Mouse (Mus musculus): Measurements from ENCODE around the gene Uvrag. TPM values are rescaled to one million over a fixed set of nuclear protein-coding genes. Genes with fewer than 3 reads are reported as not detected.

Uvrag gene
- polyA plus RNA-seq, 1 experiment from 2014 or later, result 10.1 TPM

DNA sequence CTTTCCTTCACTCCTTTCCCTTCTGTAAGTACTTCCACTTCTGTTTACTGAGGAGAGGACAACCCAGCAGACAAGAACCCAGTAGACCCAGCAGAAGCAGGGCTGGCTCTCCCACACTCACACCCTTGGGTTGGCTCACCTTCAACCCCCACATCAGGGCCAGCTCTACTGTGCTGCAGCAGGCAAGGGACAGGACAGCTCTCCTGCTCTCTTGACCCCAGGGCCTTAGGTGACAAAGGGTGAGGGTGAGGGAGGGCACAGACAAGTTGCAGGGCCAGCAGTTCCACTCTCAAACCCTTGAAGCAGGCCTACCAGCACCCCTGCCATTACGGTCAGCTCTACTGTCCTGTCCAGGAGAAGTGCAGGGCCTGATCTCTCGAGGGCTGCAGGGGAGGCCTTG, 155.0 kb downstream of the Uvrag start:
- Histone ChIP-seq H3K9ac (ENCODE audit: low read length) (no peak overlapping the region), H3K4me2 (no peak overlapping the region), H3K4me3 (ENCODE audit: low read depth, low read length) (no peak overlapping the region), H3K9me3 (ENCODE audit: control insufficient read depth, low read length) (no peaks in the 10 kb centered on the region), H3K36me3 (ENCODE audit: control insufficient read depth, insufficient read depth, low read length) (no peaks in the 10 kb centered on the region), H3K4me1 (ENCODE audit: control insufficient read depth, insufficient read depth, low read length) (no peaks in the 10 kb centered on the region), H3K27ac (ENCODE audit: low read depth, low read length) (no peak overlapping the region), H3K27me3 (ENCODE audit: control insufficient read depth, insufficient read depth, low read length) (no peaks in the 10 kb centered on the region)
- DNase-seq (ENCODE audit: low spot score, missing footprints) (no peak), ATAC-seq (ENCODE audit: low FRiP score) (no peak)
- WGBS, result 72% methylated on average over 2 of the region's 2 CpGs

DNA sequence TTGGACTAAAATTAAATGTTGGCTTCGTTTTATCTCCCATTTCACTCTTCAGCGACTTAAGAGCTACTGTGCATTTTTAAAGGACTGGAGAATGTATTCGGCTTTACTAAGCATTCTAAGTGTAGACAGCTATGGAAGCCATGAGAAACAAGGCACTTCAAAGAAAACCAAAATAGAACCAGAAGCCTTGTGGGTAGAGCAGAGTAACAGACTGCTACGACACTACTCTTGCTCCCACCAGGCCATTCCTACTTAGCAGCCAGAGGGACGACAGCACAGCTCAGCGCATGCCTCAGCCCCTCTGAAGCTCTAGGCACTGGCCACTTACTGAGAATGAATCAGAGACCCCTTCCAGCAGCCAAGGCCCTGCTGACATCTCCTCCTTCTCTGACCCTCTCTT, 155.5 kb downstream of the Uvrag start:
- no peak overlapping the region for H3K27ac ChIP-seq (ENCODE audit: low read depth, low read length)
- ATAC-seq (ENCODE audit: low FRiP score), result no peak
- no peak overlapping the region for H3K4me2 ChIP-seq

DNA sequence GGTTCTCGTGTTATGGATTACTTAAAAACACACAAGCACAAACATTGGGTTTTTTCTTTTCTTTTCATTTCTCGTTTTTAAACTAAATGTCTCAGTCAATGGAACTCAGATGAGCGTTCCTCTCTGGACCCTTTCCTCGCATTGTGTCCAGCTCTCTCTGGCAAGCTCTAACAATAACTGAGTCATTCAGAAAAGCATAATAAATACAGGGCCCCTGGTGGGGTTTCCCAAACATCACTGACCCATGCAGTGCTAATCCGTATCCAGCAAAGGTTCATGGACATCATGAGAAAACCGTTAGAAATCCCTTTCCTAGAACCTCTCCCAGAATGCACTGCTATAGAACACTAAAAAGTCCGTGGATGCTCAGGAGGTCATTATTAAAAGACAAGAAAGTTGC, 156.6 kb downstream of the Uvrag start:
- ATAC-seq (ENCODE audit: low FRiP score), result no peak
- WGBS, result 44% methylated on average over 7 of the region's 7 CpGs
- no peak overlapping the region for H3K4me2 ChIP-seq

More for the DNA sequence above, 155.5 kb downstream of the Uvrag start:
- 81% methylated on average over 6 of the region's 6 CpGs for WGBS
- Histone ChIP-seq H3K9ac (ENCODE audit: low read length) (no peak overlapping the region), H3K4me1 (ENCODE audit: control insufficient read depth, insufficient read depth, low read length) (no peaks in the 10 kb centered on the region), H3K9me3 (ENCODE audit: control insufficient read depth, low read length) (no peaks in the 10 kb centered on the region), H3K27me3 (ENCODE audit: control insufficient read depth, insufficient read depth, low read length) (no peaks in the 10 kb centered on the region), H3K36me3 (ENCODE audit: control insufficient read depth, insufficient read depth, low read length) (no peaks in the 10 kb centered on the region), H3K4me3 (ENCODE audit: low read depth, low read length) (no peak overlapping the region)
- no peak for DNase-seq (ENCODE audit: low spot score, missing footprints)

DNA sequence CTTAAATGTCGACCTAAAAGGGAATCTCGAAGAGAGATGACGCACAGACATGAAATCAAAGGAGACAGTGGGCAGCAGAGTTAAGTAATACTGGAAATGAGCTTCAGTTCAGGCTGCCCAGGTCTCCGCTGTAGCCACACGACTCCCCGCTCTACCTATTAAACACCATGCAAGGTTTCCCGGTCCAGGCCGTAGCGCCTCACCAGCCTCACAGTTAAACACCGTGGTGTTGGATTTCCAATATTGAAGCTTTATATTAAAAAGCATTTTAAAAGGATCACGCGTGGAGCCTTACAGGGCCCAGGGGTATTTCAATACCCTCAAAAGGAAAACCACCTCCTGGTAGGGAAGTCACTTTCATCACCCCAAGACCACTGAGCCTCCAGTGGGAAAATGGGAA, 157.9 kb downstream of the Uvrag start:
- no peak for DNase-seq (ENCODE audit: low spot score, missing footprints)
- Histone ChIP-seq H3K4me3 (ENCODE audit: low read depth, low read length) (no peak overlapping the region), H3K9me3 (ENCODE audit: control insufficient read depth, low read length) (no peaks in the 10 kb centered on the region), H3K27ac (ENCODE audit: low read depth, low read length) (no peak overlapping the region), H3K4me1 (ENCODE audit: control insufficient read depth, insufficient read depth, low read length) (no peaks in the 10 kb centered on the region), H3K9ac (ENCODE audit: low read length) (no peak overlapping the region), H3K4me2 (no peak overlapping the region), H3K36me3 (ENCODE audit: control insufficient read depth, insufficient read depth, low read length) (no peaks in the 10 kb centered on the region), H3K27me3 (ENCODE audit: control insufficient read depth, insufficient read depth, low read length) (no peaks in the 10 kb centered on the region)
- ATAC-seq (ENCODE audit: low FRiP score), result no peak
- WGBS, result 67% methylated on average over 12 of the region's 12 CpGs

More for the DNA sequence above, 156.6 kb downstream of the Uvrag start:
- Histone ChIP-seq H3K9me3 (ENCODE audit: control insufficient read depth, low read length) (no peaks in the 10 kb centered on the region), H3K4me1 (ENCODE audit: control insufficient read depth, insufficient read depth, low read length) (no peaks in the 10 kb centered on the region), H3K27me3 (ENCODE audit: control insufficient read depth, insufficient read depth, low read length) (no peaks in the 10 kb centered on the region), H3K36me3 (ENCODE audit: control insufficient read depth, insufficient read depth, low read length) (no peaks in the 10 kb centered on the region), H3K4me3 (ENCODE audit: low read depth, low read length) (no peak overlapping the region), H3K9ac (ENCODE audit: low read length) (no peak overlapping the region), H3K27ac (ENCODE audit: low read depth, low read length) (no peak overlapping the region)
- DNase-seq (ENCODE audit: low spot score, missing footprints), result no peak

DNA sequence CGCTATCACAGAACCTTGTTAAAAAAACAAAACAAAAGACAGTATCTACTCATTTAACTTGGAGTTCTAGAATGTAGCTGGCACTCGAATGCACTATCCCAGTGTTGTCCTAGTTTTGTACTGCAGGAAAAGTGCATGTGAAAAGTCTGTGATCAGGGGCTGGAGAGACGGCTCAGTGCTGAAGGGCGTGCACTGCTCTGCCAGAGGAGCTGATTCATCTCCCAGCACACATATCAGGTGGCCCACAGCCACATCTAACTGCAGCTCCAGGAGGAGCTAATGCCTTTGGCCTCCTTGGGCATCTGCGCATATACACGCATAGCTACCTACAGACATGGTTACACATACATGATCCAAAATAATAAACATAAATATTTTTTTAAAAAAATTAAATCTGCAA, 159.5 kb downstream of the Uvrag start:
- no peaks in the 10 kb centered on the region for H3K9me3 ChIP-seq (ENCODE audit: control insufficient read depth, low read length)
- DNase-seq (ENCODE audit: low spot score, missing footprints) (no peak), ATAC-seq (ENCODE audit: low FRiP score) (no peak)
- no peak overlapping the region for H3K27ac ChIP-seq (ENCODE audit: low read depth, low read length)
- H3K27me3 ChIP-seq (ENCODE audit: control insufficient read depth, insufficient read depth, low read length), result no peaks in the 10 kb centered on the region
- H3K4me3 ChIP-seq (ENCODE audit: low read depth, low read length), result no peak overlapping the region
- no peaks in the 10 kb centered on the region for H3K4me1 ChIP-seq (ENCODE audit: control insufficient read depth, insufficient read depth, low read length)
- 90% methylated on average over 6 of the region's 6 CpGs for WGBS
- H3K4me2 ChIP-seq, result no peak overlapping the region
- no peaks in the 10 kb centered on the region for H3K36me3 ChIP-seq (ENCODE audit: control insufficient read depth, insufficient read depth, low read length)
- H3K9ac ChIP-seq (ENCODE audit: low read length), result no peak overlapping the region

DNA sequence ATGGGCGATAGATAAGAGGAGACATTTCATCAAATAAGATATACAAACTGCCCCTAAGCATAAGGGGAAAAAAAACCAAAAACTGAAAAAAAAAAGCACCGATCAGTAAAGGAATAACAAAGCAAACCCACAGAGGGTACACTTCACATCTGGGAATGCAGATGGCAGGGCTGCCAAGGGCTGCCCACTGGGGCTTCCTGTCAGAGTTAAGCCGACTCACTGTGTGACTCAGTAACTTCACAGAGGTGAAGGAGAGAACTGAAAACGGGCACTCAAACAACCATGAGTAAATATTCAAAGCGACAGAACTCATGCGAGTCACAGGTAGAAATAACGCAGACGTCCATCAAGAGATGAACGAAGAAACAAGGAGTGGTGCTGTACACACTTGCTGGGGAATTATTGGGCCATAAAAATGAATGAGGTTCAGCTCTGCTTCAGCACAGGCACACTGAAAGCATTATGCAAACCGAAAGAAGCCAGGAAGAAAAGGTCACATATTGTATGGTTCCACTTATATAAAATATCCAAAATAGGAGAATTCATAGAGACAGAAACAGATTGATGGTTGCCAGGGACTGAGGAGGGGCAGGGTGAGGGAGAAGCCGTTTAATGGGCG, 164.0 kb downstream of the Uvrag start:
- Histone ChIP-seq H3K36me3 (ENCODE audit: control insufficient read depth, insufficient read depth, low read length) (no peaks in the 10 kb centered on the region), H3K4me1 (ENCODE audit: control insufficient read depth, insufficient read depth, low read length) (peaks cover 6% of the 10 kb centered on the region), H3K4me2 (no peak overlapping the region), H3K27me3 (ENCODE audit: control insufficient read depth, insufficient read depth, low read length) (no peaks in the 10 kb centered on the region), H3K9ac (ENCODE audit: low read length) (no peak overlapping the region), H3K4me3 (ENCODE audit: low read depth, low read length) (no peak overlapping the region), H3K9me3 (ENCODE audit: control insufficient read depth, low read length) (no peaks in the 10 kb centered on the region), H3K27ac (ENCODE audit: low read depth, low read length) (no peak overlapping the region)
- ATAC-seq (ENCODE audit: low FRiP score) (no peak), DNase-seq (ENCODE audit: low spot score, missing footprints) (no peak)
- 90% methylated on average over 12 of the region's 12 CpGs for WGBS

DNA sequence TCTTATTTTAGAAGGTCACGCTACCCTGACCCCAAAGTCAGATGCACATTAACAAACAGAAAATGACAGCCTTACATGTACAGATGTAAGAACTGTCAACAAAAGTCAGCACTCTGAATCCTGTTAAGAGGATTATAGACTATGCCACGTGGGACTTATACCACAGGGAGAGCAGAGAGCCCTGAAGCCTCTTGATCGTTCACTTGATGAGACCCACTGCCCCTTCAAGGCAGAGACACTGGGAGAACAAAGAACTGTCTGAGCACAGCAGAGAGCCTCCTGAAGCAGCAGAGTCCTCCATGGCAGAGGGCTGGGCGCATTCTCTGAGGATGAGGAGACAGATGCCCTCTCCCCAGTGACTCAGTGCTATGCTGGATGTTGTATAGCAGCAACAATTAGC, 166.4 kb downstream of the Uvrag start:
- DNase-seq (ENCODE audit: low spot score, missing footprints) (no peak), ATAC-seq (ENCODE audit: low FRiP score) (peak; percentile 86)
- Histone ChIP-seq H3K27ac (ENCODE audit: low read depth, low read length) (peak overlapping the region; percentile 37; the same call in 1 of the 2 replicates), H3K9ac (ENCODE audit: low read length) (no peak overlapping the region), H3K9me3 (ENCODE audit: control insufficient read depth, low read length) (no peaks in the 10 kb centered on the region), H3K27me3 (ENCODE audit: control insufficient read depth, insufficient read depth, low read length) (no peaks in the 10 kb centered on the region), H3K4me3 (ENCODE audit: low read depth, low read length) (no peak overlapping the region), H3K4me2 (no peak overlapping the region), H3K4me1 (ENCODE audit: control insufficient read depth, insufficient read depth, low read length) (peaks cover 9% of the 10 kb centered on the region), H3K36me3 (ENCODE audit: control insufficient read depth, insufficient read depth, low read length) (no peaks in the 10 kb centered on the region)
- WGBS, result 17% methylated on average over 4 of the region's 4 CpGs

DNA sequence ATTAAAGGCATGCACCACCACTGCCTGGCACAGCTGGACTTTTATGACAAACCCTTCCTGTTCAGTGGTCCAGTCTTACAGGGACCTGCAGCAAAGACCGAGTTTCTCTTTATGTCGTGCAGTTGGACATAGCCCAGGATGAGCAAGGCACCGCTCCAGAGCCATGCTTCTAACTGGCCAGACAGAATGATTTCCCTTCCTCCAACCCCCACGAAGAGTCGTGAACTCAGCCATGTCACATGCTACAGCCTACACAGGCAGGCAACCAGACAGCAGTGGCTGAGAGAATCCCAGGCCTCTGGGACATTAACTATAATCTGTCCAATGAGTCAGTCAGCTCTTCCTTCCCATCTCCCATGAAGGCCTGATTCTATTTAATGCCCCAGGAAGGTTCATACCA, 170.2 kb downstream of the Uvrag start:
- no peak overlapping the region for H3K4me3 ChIP-seq (ENCODE audit: low read depth, low read length)
- H3K4me2 ChIP-seq, result no peak overlapping the region
- ATAC-seq (ENCODE audit: low FRiP score) (no peak), DNase-seq (ENCODE audit: low spot score, missing footprints) (no peak)
- WGBS, result 88% methylated on average over 5 of the region's 5 CpGs
- H3K27me3 ChIP-seq (ENCODE audit: control insufficient read depth, insufficient read depth, low read length), result peaks cover 4% of the 10 kb centered on the region; the same call in 1 of the 2 replicates
- H3K4me1 ChIP-seq (ENCODE audit: control insufficient read depth, insufficient read depth, low read length), result peaks cover 19% of the 10 kb centered on the region
- no peaks in the 10 kb centered on the region for H3K36me3 ChIP-seq (ENCODE audit: control insufficient read depth, insufficient read depth, low read length)
- no peak overlapping the region for H3K27ac ChIP-seq (ENCODE audit: low read depth, low read length)
- no peak overlapping the region for H3K9ac ChIP-seq (ENCODE audit: low read length)
- no peaks in the 10 kb centered on the region; the same call in 1 of the 2 replicates for H3K9me3 ChIP-seq (ENCODE audit: control insufficient read depth, low read length)

DNA sequence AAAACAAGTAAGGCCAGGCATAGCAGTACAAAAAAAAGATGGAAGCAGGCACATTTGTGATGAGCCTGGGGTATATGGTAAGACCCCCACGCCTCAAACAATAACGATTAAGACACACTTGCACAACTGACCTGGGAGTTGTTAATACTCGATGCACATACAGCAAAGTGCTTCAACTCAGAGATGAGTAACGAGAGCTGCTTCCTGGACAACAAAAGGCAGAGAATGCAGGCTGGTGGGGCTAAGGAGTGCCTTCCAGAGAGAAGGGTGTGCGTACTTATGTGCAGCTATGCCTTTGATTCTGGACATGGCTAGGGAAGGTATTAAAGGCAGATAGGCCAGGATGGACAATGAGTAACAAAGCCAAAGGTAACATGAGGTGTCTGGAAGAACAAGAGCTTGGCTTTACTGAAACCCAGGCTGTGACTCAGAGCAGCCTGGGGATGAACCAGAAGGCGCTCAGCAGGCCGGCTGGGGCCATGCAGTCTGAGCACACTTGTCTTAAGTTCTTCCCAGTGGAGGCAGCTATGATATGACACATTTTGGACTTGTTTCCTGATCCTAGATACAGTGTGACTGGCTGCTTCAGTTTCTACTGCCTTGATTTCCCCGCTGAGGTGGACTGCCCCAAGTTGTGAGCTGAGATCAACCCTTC, 172.1 kb downstream of the Uvrag start:
- 60% methylated on average over 8 of the region's 8 CpGs for WGBS
- Histone ChIP-seq H3K9ac (ENCODE audit: low read length) (no peak overlapping the region), H3K4me1 (ENCODE audit: control insufficient read depth, insufficient read depth, low read length) (peaks cover 14% of the 10 kb centered on the region), H3K27me3 (ENCODE audit: control insufficient read depth, insufficient read depth, low read length) (peaks cover 4% of the 10 kb centered on the region; the same call in 1 of the 2 replicates), H3K9me3 (ENCODE audit: control insufficient read depth, low read length) (no peaks in the 10 kb centered on the region; the same call in 1 of the 2 replicates), H3K4me3 (ENCODE audit: low read depth, low read length) (no peak overlapping the region), H3K27ac (ENCODE audit: low read depth, low read length) (no peak overlapping the region), H3K36me3 (ENCODE audit: control insufficient read depth, insufficient read depth, low read length) (no peaks in the 10 kb centered on the region), H3K4me2 (no peak overlapping the region)
- ATAC-seq (ENCODE audit: low FRiP score) (no peak), DNase-seq (ENCODE audit: low spot score, missing footprints) (no peak)
